ENCODE assay signal across 19 mouse cellular contexts in the genomic region with DNA sequence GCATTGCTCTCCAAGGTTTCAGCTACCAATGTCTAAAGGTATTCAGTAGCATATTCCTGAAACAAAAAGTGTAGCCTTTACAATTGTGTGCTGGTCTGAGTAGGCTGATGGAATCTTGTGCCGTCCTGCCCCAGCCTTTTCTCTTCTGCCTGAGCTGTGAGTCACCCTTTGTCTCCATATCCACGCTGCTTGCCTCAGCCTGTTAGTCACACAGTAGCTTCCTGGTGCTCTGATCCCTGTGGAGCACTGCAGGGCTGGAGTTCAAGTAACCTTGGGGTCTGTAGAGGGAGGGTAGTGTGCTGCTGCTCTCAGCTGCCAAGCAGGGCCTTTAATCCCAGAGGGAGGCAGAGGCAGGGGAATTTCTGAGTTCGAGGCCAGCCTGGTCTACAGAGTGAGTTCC. TPM values are rescaled to one million over a fixed set of nuclear protein-coding genes. Genes with fewer than 3 reads are reported as not detected.
DNase-seq lines count a peak whose midpoint lies in the region; ATAC-seq and TF ChIP-seq lines count a peak whose summit lies in the region.
"Had no signal": no experiment of that assay in that cellular context is flagged by ENCODE, and none has a peak within 500 bp of the region (broad histone marks: within the 10 kb centered on the region; RNA-seq: fewer than 3 reads in every experiment).

No protein-coding gene starts in this region.

- no peak overlapping the region for H3K9ac ChIP-seq in heart, embryonic 11.5 days (ENCODE audit: low read depth, low read length)
- no peak overlapping the region for H3K9ac ChIP-seq in stomach, postnatal 0 days (ENCODE audit: low read length)
- no peak overlapping the region for H3K9ac ChIP-seq in forebrain, postnatal 0 days
- H3K9ac ChIP-seq: heart, embryonic 15.5 days; liver, embryonic 14.5 days; neural tube, embryonic 12.5 days had no signal

- no peak for ATAC-seq in heart, embryonic 11.5 days (replicated peaks; ENCODE audit: insufficient number of reproducible peaks, low FRiP score, low TSS enrichment)
- ATAC-seq in stomach, postnatal 0 days (ENCODE audit: low FRiP score, low TSS enrichment) = peak; percentile 71
- no peak for ATAC-seq in forebrain, postnatal 0 days
- ATAC-seq: activated CD4-positive, CD25-positive, alpha-beta regulatory T cell, adult 4 months; inflammation-experienced regulatory T-cells, adult 6 months; lung, postnatal 0 days had no signal

- TF ChIP-seq CTCF in stomach, postnatal 0 days (IDR thresholded peaks at IDR 0.05; ENCODE audit: low read depth) = no peak
- no peak for TF ChIP-seq CTCF in forebrain, postnatal 0 days (IDR thresholded peaks at IDR 0.05; ENCODE audit: low read depth)

- no peaks in the 10 kb centered on the region for H3K27me3 ChIP-seq in heart, embryonic 11.5 days (ENCODE audit: control insufficient read depth, insufficient read depth, low read length)
- H3K27me3 ChIP-seq in stomach, postnatal 0 days (ENCODE audit: control insufficient read depth, insufficient read depth, low read length) = no peaks in the 10 kb centered on the region
- no peaks in the 10 kb centered on the region for H3K27me3 ChIP-seq in forebrain, postnatal 0 days (ENCODE audit: insufficient read depth, low read length)
- H3K27me3 ChIP-seq: heart, embryonic 15.5 days; megakaryocyte, embryonic 14.5 days; neural tube, embryonic 12.5 days had no signal

- no peaks in the 10 kb centered on the region for H3K4me1 ChIP-seq in heart, embryonic 11.5 days (ENCODE audit: control insufficient read depth, insufficient read depth, low read length)
- H3K4me1 ChIP-seq in stomach, postnatal 0 days (replicated peaks; ENCODE audit: control insufficient read depth, insufficient read depth) = no peaks in the 10 kb centered on the region
- no peaks in the 10 kb centered on the region for H3K4me1 ChIP-seq in forebrain, postnatal 0 days (ENCODE audit: insufficient read depth)
- H3K4me1 ChIP-seq: forebrain, embryonic 10.5 days; heart, embryonic 15.5 days; neural tube, embryonic 12.5 days had no signal

- peaks cover 2% of the 10 kb centered on the region; the same call in 1 of the 2 replicates for H3K36me3 ChIP-seq in heart, embryonic 11.5 days (ENCODE audit: control insufficient read depth, insufficient read depth, low read length)
- no peaks in the 10 kb centered on the region; the same call in 1 of the 2 replicates for H3K36me3 ChIP-seq in stomach, postnatal 0 days (ENCODE audit: control insufficient read depth, insufficient read depth, low read length)
- H3K36me3 ChIP-seq in forebrain, postnatal 0 days (ENCODE audit: insufficient read depth) = peaks cover 48% of the 10 kb centered on the region
- H3K36me3 ChIP-seq: forebrain, embryonic 10.5 days had no signal

- WGBS in heart, embryonic 11.5 days (ENCODE audit: insufficient replicate concordance) = 72% methylated on average over 3 of the region's 3 CpGs
- WGBS in stomach, postnatal 0 days = 63% methylated on average over 3 of the region's 3 CpGs
- WGBS in forebrain, postnatal 0 days = 69% methylated on average over 3 of the region's 3 CpGs

- peak; percentile 10 to 14 for DNase-seq in heart, adult 9 months (ENCODE audit: low spot score in 2 of 2)
- peak; percentile 82 for DNase-seq in Muller cell, postnatal 12 days (ENCODE audit: inconsistent ontology term)
- peak; percentile 43 for DNase-seq in adrenal gland, postnatal 14 days
- peak; percentile 16 for DNase-seq in stomach, postnatal 0 days (ENCODE audit: low spot score)
- DNase-seq in spleen, postnatal 10 days (ENCODE audit: low spot score in 2 of 2) = no peak
- DNase-seq in forebrain, postnatal 0 days = no peak
- DNase-seq: cerebellum, postnatal 14 days; kidney, adult 9 months; thymus, postnatal 4 days had no signal

- no peak overlapping the region for H3K4me2 ChIP-seq in heart, embryonic 11.5 days
- H3K4me2 ChIP-seq in stomach, postnatal 0 days (replicated peaks; ENCODE audit: low read depth) = no peak overlapping the region
- no peak overlapping the region for H3K4me2 ChIP-seq in forebrain, postnatal 0 days (ENCODE audit: low read depth)
- H3K4me2 ChIP-seq: heart, embryonic 15.5 days; neural tube, embryonic 12.5 days had no signal

- no peak for TF ChIP-seq EP300 in stomach, postnatal 0 days (optimal IDR thresholded peaks at IDR 0.05)

- H3K4me3 ChIP-seq in heart, embryonic 11.5 days (ENCODE audit: low read depth, low read length) = no peak overlapping the region
- H3K4me3 ChIP-seq in stomach, postnatal 0 days (ENCODE audit: low read depth, low read length) = no peak overlapping the region
- no peak overlapping the region for H3K4me3 ChIP-seq in forebrain, postnatal 0 days (ENCODE audit: low read depth, low read length)
- H3K4me3 ChIP-seq: forebrain, embryonic 10.5 days; heart, embryonic 15.5 days; megakaryocyte, embryonic 14.5 days; neural tube, embryonic 12.5 days had no signal

- no peaks in the 10 kb centered on the region for H3K9me3 ChIP-seq in heart, embryonic 11.5 days (replicated peaks; ENCODE audit: control insufficient read depth, low read length)
- H3K9me3 ChIP-seq in stomach, postnatal 0 days (ENCODE audit: control insufficient read depth, low read length) = no peaks in the 10 kb centered on the region
- H3K9me3 ChIP-seq in forebrain, postnatal 0 days (ENCODE audit: low read length) = no peaks in the 10 kb centered on the region
- H3K9me3 ChIP-seq: forebrain, embryonic 10.5 days; G1E; heart, embryonic 15.5 days; megakaryocyte, embryonic 14.5 days; neural tube, embryonic 12.5 days had no signal

- H3K27ac ChIP-seq in heart, embryonic 11.5 days (ENCODE audit: low read depth, low read length) = no peak overlapping the region
- no peak overlapping the region for H3K27ac ChIP-seq in stomach, postnatal 0 days (replicated peaks)
- no peak overlapping the region for H3K27ac ChIP-seq in forebrain, postnatal 0 days (ENCODE audit: low read depth, low read length)
- H3K27ac ChIP-seq: forebrain, embryonic 10.5 days; heart, embryonic 15.5 days; liver, embryonic 14.5 days; neural tube, embryonic 12.5 days had no signal

RNA-seq across cellular contexts. Expression of a gene that starts 14.9 kb away (rescaled TPM):
- 22.1 and 22.8 TPM in 2 replicates for polyA plus RNA-seq in heart, embryonic 11.5 days (2014; fragmentation: Nextera tagmentation; extraction: Ambion mirVana)
- total RNA-seq in adrenal gland, postnatal 14 days (2021) = 39.2 and 40.5 TPM in 2 replicates
- polyA plus RNA-seq in stomach, postnatal 0 days (2015; fragmentation: Nextera tagmentation; extraction: Ambion mirVana) = 16.5 and 20.4 TPM in 2 replicates
- total RNA-seq in forebrain, postnatal 0 days (2014; rRNA removed) = 29.3 and 33.1 TPM in 2 replicates
- polyA plus RNA-seq in forebrain, postnatal 0 days (2015; fragmentation: Nextera tagmentation; extraction: Ambion mirVana) = 30.3 and 31.6 TPM in 2 replicates

RNA-seq across cellular contexts. Expression of a gene that starts 56.8 kb away (rescaled TPM):
- polyA plus RNA-seq in heart, embryonic 11.5 days (2014; fragmentation: Nextera tagmentation; extraction: Ambion mirVana) = 15.6 and 16.0 TPM in 2 replicates
- total RNA-seq in adrenal gland, postnatal 14 days (2021) = 16.6 and 19.5 TPM in 2 replicates
- 11.0 and 12.4 TPM in 2 replicates for polyA plus RNA-seq in stomach, postnatal 0 days (2015; fragmentation: Nextera tagmentation; extraction: Ambion mirVana)
- total RNA-seq in forebrain, postnatal 0 days (2014; rRNA removed) = 18.5 and 31.6 TPM in 2 replicates
- 16.3 and 16.6 TPM in 2 replicates for polyA plus RNA-seq in forebrain, postnatal 0 days (2015; fragmentation: Nextera tagmentation; extraction: Ambion mirVana)

Comparison
In these comparisons a context has a peak if more than half of its experiments do, and no peak if none do; other contexts are left out.
1. DNase-seq: peak in heart, adult 9 months (2 of 2), Muller cell, postnatal 12 days (single experiment), adrenal gland, postnatal 14 days (single experiment) and stomach, postnatal 0 days (single experiment); none in spleen, postnatal 10 days (0 of 2) and forebrain, postnatal 0 days (single experiment).